Mouse (Mus musculus): ENCODE measurements at regions not wholly inside any gene's neighbourhood (a gene's known extent, or its start where the extent isn't known, plus 50 kb on each side); places are given as distances from the start of the nearest gene placed in this dataset.

- TF ChIP-seq CTCF (IDR thresholded peaks at IDR 0.05; ENCODE audit: control insufficient read depth, insufficient read depth, insufficient replicate concordance, low read depth, low read length) (no peak), POLR2A (IDR thresholded peaks at IDR 0.05; ENCODE audit: control insufficient read depth, low read depth, low read length) (no peak)
Measured at GRCm38 (mm10) chrX:19237738-19238261, 243.3 kb downstream of the Tex13c3 start.
